Mouse (Mus musculus) brain, adult 10 weeks (tissue): ENCODE results near the gene Apoh. TPM values are rescaled to one million over a fixed set of nuclear protein-coding genes. Genes with fewer than 3 reads are reported as not detected.

Source experiments
- polyA plus RNA-seq: library from polyadenylated mRNA; stranded (reverse); fragments of 350-450 nt; fragmentation: Illumina TruSeq; extraction: RNeasy Lipid Tissue Mini Kit (QIAGEN cat#74804); gene quantifications from one replicate; pipeline ENCODE4 v1.2.3, GENCODE M21; 2015; ENCODE audit warnings: low read depth, low replicate concordance

Gene Apoh
- 1.5 TPM for polyA plus RNA-seq

GRCm38 (mm10) chr11:108342781-108343768 lies at the start of gene Apoh:
Gene Apoh, plus strand, starts transcription at chr11:108343354.

DNA sequence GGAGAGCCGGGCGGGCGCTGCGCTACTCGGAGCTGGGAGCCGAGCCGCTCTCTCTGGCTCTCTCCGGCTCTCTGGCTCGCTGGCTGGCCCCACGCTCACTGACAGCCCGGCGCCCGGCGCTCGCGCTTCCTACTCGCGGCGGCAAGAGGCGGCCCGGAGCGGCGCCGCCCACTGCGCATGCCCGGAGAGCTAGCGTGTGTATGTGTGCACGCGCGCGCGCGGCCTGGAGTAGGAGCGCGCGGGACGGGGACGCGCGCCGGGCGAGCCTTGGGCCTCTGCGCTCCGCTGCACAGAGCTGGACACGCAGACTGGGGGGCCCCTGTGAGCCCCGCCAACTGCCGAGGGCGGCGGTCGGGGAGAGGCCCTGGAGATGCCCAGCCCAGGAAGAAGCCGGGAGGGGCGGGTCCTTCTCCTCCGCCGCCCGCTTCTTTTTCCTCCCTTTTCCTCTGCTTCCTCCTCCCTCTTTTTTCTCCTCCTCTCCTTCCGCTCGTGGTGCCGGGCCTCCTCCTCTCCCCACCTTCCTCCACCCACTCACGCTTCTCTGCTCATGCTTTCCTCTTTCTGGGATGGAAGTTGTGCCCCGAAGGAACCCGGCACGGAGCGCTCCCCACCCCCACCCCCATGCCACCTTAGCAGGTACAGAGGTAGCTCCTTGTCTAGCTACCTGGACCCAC lies 772 bp downstream of the Apoh start, which contains the start of gene Prkca:
TSS of gene Prkca (minus strand) at position 140 of the 674 bp plus-strand sequence.

GRCm38 (mm10) chr11:108424889-108425591 lies 81.9 kb downstream of the Apoh start, which contains the start of gene Cep112:
Gene Cep112, plus strand, starts transcription at chr11:108425192.

Other genes starting within 250 kb of the Apoh start
- gene Prkca, start 574 bp downstream of the Apoh start, polyA plus RNA-seq = 51.9 TPM
- gene Cep112, start 81.8 kb downstream of the Apoh start, polyA plus RNA-seq = 7.2 TPM